8 mouse cellular contexts compared by ENCODE assay signal in genomic region chr3:104220295-104220965, GRCm38 (mm10). TPM values are rescaled to one million over a fixed set of nuclear protein-coding genes. Genes with fewer than 3 reads are reported as not detected.
DNase-seq lines count a peak whose midpoint lies in the region; ATAC-seq lines count a peak whose summit lies in the region.

Gene Magi3, minus strand, starts transcription at chr3:104220374.

- H3K4me2 ChIP-seq in hindbrain, embryonic 15.5 days = peak within 1 kb of the TSS; percentile 66

- peak; percentile 97 for DNase-seq in T-cell, adult 2 months (ENCODE audit: low spot score)
- peak; percentile 95 to 97 for DNase-seq in cerebellum, postnatal 36 days
- DNase-seq in frontal cortex, postnatal 36 days (ENCODE audit: low spot score in 2 of 2) = peak; percentile 96
- peak; percentile 96 for DNase-seq in left cerebral cortex, adult 11 months (ENCODE audit: low spot score)
- peak; percentile 99 for DNase-seq in lung, postnatal 4 days
- DNase-seq in retina, postnatal 7 days (ENCODE audit: low read depth, low spot score) = peak; percentile 94
- DNase-seq in urinary bladder, adult 2 months (ENCODE audit: low spot score) = peak; percentile 94

- H3K36me3 ChIP-seq in hindbrain, embryonic 15.5 days = no peaks in the 10 kb centered on the region

- H3K9me3 ChIP-seq in hindbrain, embryonic 15.5 days = no peaks in the 10 kb centered on the region

- peak within 1 kb of the TSS; percentile 95 for H3K27ac ChIP-seq in hindbrain, embryonic 15.5 days (replicated peaks)

- H3K9ac ChIP-seq in hindbrain, embryonic 15.5 days = peak within 1 kb of the TSS; percentile 83

- H3K4me1 ChIP-seq in hindbrain, embryonic 15.5 days (replicated peaks) = peaks cover 20% of the 10 kb centered on the region

- H3K4me3 ChIP-seq in hindbrain, embryonic 15.5 days = peak within 1 kb of the TSS; percentile 73

- under 1% methylated on average over 45 of the region's 46 CpGs for WGBS in hindbrain, embryonic 15.5 days

- H3K27me3 ChIP-seq in hindbrain, embryonic 15.5 days = no peaks in the 10 kb centered on the region

- peak; percentile 100 for ATAC-seq in hindbrain, embryonic 15.5 days (ENCODE audit: low FRiP score, low read depth)

RNA-seq across cellular contexts. Expression of gene Magi3, which starts in this region (rescaled TPM):
- polyA plus RNA-seq in hindbrain, embryonic 15.5 days (2015; fragmentation: Nextera tagmentation; extraction: Ambion mirVana) = 5.1 and 5.9 TPM in 2 replicates
- 19.4 and 21.3 TPM in 2 replicates for polyA plus RNA-seq in urinary bladder, adult 2 months (2012; rRNA removed)

Comparison
In these comparisons a context has a peak if more than half of its experiments do, and no peak if none do; other contexts are left out.
1. Peak in every context shown above with its lines: DNase-seq, ATAC-seq, H3K4me3 ChIP-seq and H3K27ac ChIP-seq.